Mouse (Mus musculus) heart, adult 2 months (tissue): ENCODE data around the gene Zfp619.

Experiments used
- CTCF ChIP-seq: fragments of 200-600 bp; IDR thresholded peaks from 2 replicates; pipeline ENCODE4 v1.8.1; 2022; ENCODE audit warnings: antibody characterized with exemption, mild to moderate bottlenecking, moderate library complexity
- EP300 ChIP-seq: fragments of 200-500 bp; IDR thresholded peaks from 2 replicates; pipeline ENCODE4 v1.6.1; 2011; ENCODE audit warnings: low read depth, low read length, control low read depth; ENCODE audit not compliant: insufficient read depth
- POLR2A ChIP-seq: fragments of 200-500 bp; IDR thresholded peaks from 2 replicates; pipeline ENCODE4 v1.6.1; 2011; ENCODE audit warnings: mild to moderate bottlenecking, low read depth, low read length, control low read depth; ENCODE audit not compliant: insufficient read depth

- TF ChIP-seq POLR2A (peak; percentile 64), EP300 (0 out of 2 replicates have a peak, but pooled peaks have one; percentile 20), CTCF (peak; percentile 57)
These were observed 34.7 kb downstream of the Zfp619 start for GRCm38 (mm10) chr7:39551976-39552891.
